Mouse (Mus musculus): ENCODE data around the gene Gm49373.

DNA sequence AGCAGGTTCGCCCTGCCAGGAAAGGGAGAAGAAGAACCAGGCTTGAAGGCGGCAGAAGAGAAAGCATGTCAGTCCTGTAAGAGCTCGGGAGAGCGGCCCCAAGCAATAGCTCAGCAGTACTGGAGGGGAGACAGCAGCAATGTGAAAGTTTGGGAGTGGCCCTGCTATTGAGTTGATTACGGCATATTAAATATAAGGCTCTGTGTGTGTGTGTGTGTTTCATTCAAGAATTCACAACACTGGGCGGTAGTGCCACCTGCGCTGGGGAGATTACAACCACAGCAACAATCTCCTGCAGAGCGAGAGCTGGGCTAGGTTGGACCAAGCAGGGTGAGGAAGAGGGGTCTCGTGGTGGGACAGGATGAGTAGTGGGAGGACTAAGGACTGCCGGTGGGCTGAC is 21.3 kb downstream of the Gm49373 start:
- TF ChIP-seq GATA1 (IDR thresholded peaks at IDR 0.05; ENCODE audit: borderline replicate concordance, low read length): no peak
- no peak for TF ChIP-seq CTCF (IDR thresholded peaks at IDR 0.05; ENCODE audit: low read depth, low read length)
- TF ChIP-seq TAL1 (conservative IDR thresholded peaks at IDR 0.05; ENCODE audit: low read depth, low read length): no peak
- no peak for TF ChIP-seq POLR2AphosphoS5 (IDR thresholded peaks at IDR 0.05; ENCODE audit: insufficient replicate concordance, low read depth, low read length)
- TF ChIP-seq GATA2 (IDR thresholded peaks at IDR 0.05; ENCODE audit: borderline replicate concordance, low read depth, low read length): no peak

All from G1E (cell line).